Mouse (Mus musculus): ENCODE data around the gene 1700122O11Rik. TPM values are rescaled to one million over a fixed set of nuclear protein-coding genes. Genes with fewer than 3 reads are reported as not detected.

The 1700122O11Rik gene
- polyA plus RNA-seq, 1 experiment from 2014 or later: not detected

- Histone ChIP-seq H3K9ac (replicated peaks; ENCODE audit: low read depth, low read length) (no peak overlapping the region), H3K27ac (ENCODE audit: low read depth, low read length) (no peak overlapping the region), H3K4me2 (ENCODE audit: low read depth, low read length) (no peak overlapping the region), H3K9me3 (ENCODE audit: control insufficient read depth, low read length) (no peaks in the 10 kb centered on the region), H3K27me3 (ENCODE audit: control insufficient read depth, insufficient read depth, low read length) (no peaks in the 10 kb centered on the region), H3K36me3 (ENCODE audit: control insufficient read depth, insufficient read depth, low read length) (no peaks in the 10 kb centered on the region), H3K4me3 (ENCODE audit: low read depth, low read length) (no peak overlapping the region), H3K4me1 (ENCODE audit: control insufficient read depth, insufficient read depth, low read length) (0 out of 2 replicates have a peak, but pooled peaks cover 4% of the 10 kb centered on the region)
- no peak for ATAC-seq (ENCODE audit: low read depth)
- 47% methylated on average over 12 of the region's 12 CpGs for WGBS
Measured at GRCm38 (mm10) chr17:48011105-48011504, 27.0 kb downstream of the 1700122O11Rik start.

- Histone ChIP-seq H3K27me3 (ENCODE audit: control insufficient read depth, insufficient read depth, low read length) (no peaks in the 10 kb centered on the region), H3K9ac (replicated peaks; ENCODE audit: low read depth, low read length) (no peak overlapping the region), H3K36me3 (ENCODE audit: control insufficient read depth, insufficient read depth, low read length) (no peaks in the 10 kb centered on the region), H3K4me3 (ENCODE audit: low read depth, low read length) (no peak overlapping the region), H3K4me1 (ENCODE audit: control insufficient read depth, insufficient read depth, low read length) (0 out of 2 replicates have a peak, but pooled peaks cover 4% of the 10 kb centered on the region), H3K9me3 (ENCODE audit: control insufficient read depth, low read length) (no peaks in the 10 kb centered on the region), H3K27ac (ENCODE audit: low read depth, low read length) (no peak overlapping the region), H3K4me2 (ENCODE audit: low read depth, low read length) (no peak overlapping the region)
- 0 out of 2 replicates have a peak, but pooled peaks have one; percentile 23 for ATAC-seq (ENCODE audit: low read depth)
- WGBS: 86% methylated on average over 11 of the region's 11 CpGs
Measured at GRCm38 (mm10) chr17:48010283-48010682, 27.8 kb downstream of the 1700122O11Rik start.

- Histone ChIP-seq H3K4me2 (ENCODE audit: low read depth, low read length) (no peak overlapping the region), H3K9ac (replicated peaks; ENCODE audit: low read depth, low read length) (no peak overlapping the region), H3K9me3 (ENCODE audit: control insufficient read depth, low read length) (no peaks in the 10 kb centered on the region), H3K36me3 (ENCODE audit: control insufficient read depth, insufficient read depth, low read length) (no peaks in the 10 kb centered on the region), H3K27me3 (ENCODE audit: control insufficient read depth, insufficient read depth, low read length) (no peaks in the 10 kb centered on the region), H3K4me1 (ENCODE audit: control insufficient read depth, insufficient read depth, low read length) (0 out of 2 replicates have a peak, but pooled peaks cover 4% of the 10 kb centered on the region), H3K4me3 (ENCODE audit: low read depth, low read length) (no peak overlapping the region), H3K27ac (ENCODE audit: low read depth, low read length) (no peak overlapping the region)
- 52% methylated on average over 4 of the region's 4 CpGs for WGBS
- ATAC-seq (ENCODE audit: low read depth): no peak
Measured at GRCm38 (mm10) chr17:48005816-48006215, 32.3 kb downstream of the 1700122O11Rik start.

- no peak overlapping the region for H3K4me3 ChIP-seq (ENCODE audit: low read depth, low read length)
- no peak overlapping the region for H3K4me2 ChIP-seq (ENCODE audit: low read depth, low read length)
- no peaks in the 10 kb centered on the region for H3K9me3 ChIP-seq (ENCODE audit: control insufficient read depth, low read length)
- no peaks in the 10 kb centered on the region for H3K27me3 ChIP-seq (ENCODE audit: control insufficient read depth, insufficient read depth, low read length)
- no peak overlapping the region for H3K9ac ChIP-seq (replicated peaks; ENCODE audit: low read depth, low read length)
- H3K27ac ChIP-seq (ENCODE audit: low read depth, low read length): no peak overlapping the region
- H3K4me1 ChIP-seq (ENCODE audit: control insufficient read depth, insufficient read depth, low read length): 0 out of 2 replicates have a peak, but pooled peaks cover 4% of the 10 kb centered on the region
- no peaks in the 10 kb centered on the region for H3K36me3 ChIP-seq (ENCODE audit: control insufficient read depth, insufficient read depth, low read length)
- WGBS: 37% methylated on average over 8 of the region's 8 CpGs
- no peak for ATAC-seq (ENCODE audit: low read depth)
Measured at GRCm38 (mm10) chr17:48005091-48005490, 33.0 kb downstream of the 1700122O11Rik start.

- no peaks in the 10 kb centered on the region for H3K36me3 ChIP-seq (ENCODE audit: control insufficient read depth, insufficient read depth, low read length)
- no peak for ATAC-seq (ENCODE audit: low read depth)
- 0 out of 2 replicates have a peak, but pooled peaks cover 4% of the 10 kb centered on the region for H3K4me1 ChIP-seq (ENCODE audit: control insufficient read depth, insufficient read depth, low read length)
- no peaks in the 10 kb centered on the region for H3K27me3 ChIP-seq (ENCODE audit: control insufficient read depth, insufficient read depth, low read length)
- H3K9ac ChIP-seq (replicated peaks; ENCODE audit: low read depth, low read length): no peak overlapping the region
- no peak overlapping the region for H3K4me3 ChIP-seq (ENCODE audit: low read depth, low read length)
- no peak overlapping the region for H3K27ac ChIP-seq (ENCODE audit: low read depth, low read length)
- no peak overlapping the region for H3K4me2 ChIP-seq (ENCODE audit: low read depth, low read length)
- no peaks in the 10 kb centered on the region for H3K9me3 ChIP-seq (ENCODE audit: control insufficient read depth, low read length)
- 58% methylated on average over 9 of the region's 9 CpGs for WGBS
Measured at GRCm38 (mm10) chr17:48004619-48005018, 33.5 kb downstream of the 1700122O11Rik start.

GRCm38 (mm10) chr17:48002486-48002885, 35.6 kb downstream of the 1700122O11Rik start:
- Histone ChIP-seq H3K27me3 (ENCODE audit: control insufficient read depth, insufficient read depth, low read length) (no peaks in the 10 kb centered on the region), H3K4me3 (ENCODE audit: low read depth, low read length) (peak overlapping the region; percentile 23; the same call in 1 of the 2 replicates), H3K4me2 (ENCODE audit: low read depth, low read length) (peak overlapping the region; percentile 50), H3K9me3 (ENCODE audit: control insufficient read depth, low read length) (no peaks in the 10 kb centered on the region), H3K36me3 (ENCODE audit: control insufficient read depth, insufficient read depth, low read length) (no peaks in the 10 kb centered on the region), H3K27ac (ENCODE audit: low read depth, low read length) (no peak overlapping the region), H3K4me1 (ENCODE audit: control insufficient read depth, insufficient read depth, low read length) (no peaks in the 10 kb centered on the region), H3K9ac (replicated peaks; ENCODE audit: low read depth, low read length) (peak overlapping the region; percentile 3; the same call in 1 of the 2 replicates)
- ATAC-seq (ENCODE audit: low read depth): peak; percentile 7; the same call in 1 of the 2 replicates
- WGBS: 57% methylated on average over 4 of the region's 4 CpGs

- no peak overlapping the region for H3K27ac ChIP-seq (ENCODE audit: low read depth, low read length)
- H3K36me3 ChIP-seq (ENCODE audit: control insufficient read depth, insufficient read depth, low read length): no peaks in the 10 kb centered on the region
- H3K9me3 ChIP-seq (ENCODE audit: control insufficient read depth, low read length): no peaks in the 10 kb centered on the region
- peak overlapping the region; percentile 3 for H3K9ac ChIP-seq (replicated peaks; ENCODE audit: low read depth, low read length)
- H3K27me3 ChIP-seq (ENCODE audit: control insufficient read depth, insufficient read depth, low read length): no peaks in the 10 kb centered on the region
- 7% methylated on average over 21 of the region's 21 CpGs for WGBS
- H3K4me2 ChIP-seq (ENCODE audit: low read depth, low read length): peak overlapping the region; percentile 50
- no peaks in the 10 kb centered on the region for H3K4me1 ChIP-seq (ENCODE audit: control insufficient read depth, insufficient read depth, low read length)
- H3K4me3 ChIP-seq (ENCODE audit: low read depth, low read length): peak overlapping the region; percentile 23
- ATAC-seq (ENCODE audit: low read depth): peak; percentile 92
Measured at GRCm38 (mm10) chr17:48001586-48002361, 36.3 kb downstream of the 1700122O11Rik start.

- H3K36me3 ChIP-seq (ENCODE audit: control insufficient read depth, insufficient read depth, low read length): no peaks in the 10 kb centered on the region
- no peak overlapping the region for H3K27ac ChIP-seq (ENCODE audit: low read depth, low read length)
- H3K27me3 ChIP-seq (ENCODE audit: control insufficient read depth, insufficient read depth, low read length): no peaks in the 10 kb centered on the region
- H3K9me3 ChIP-seq (ENCODE audit: control insufficient read depth, low read length): no peaks in the 10 kb centered on the region
- ATAC-seq (ENCODE audit: low read depth): no peak
- H3K4me2 ChIP-seq (ENCODE audit: low read depth, low read length): peak overlapping the region; percentile 50
- H3K4me1 ChIP-seq (ENCODE audit: control insufficient read depth, insufficient read depth, low read length): no peaks in the 10 kb centered on the region
- 43% methylated on average over 7 of the region's 7 CpGs for WGBS
- H3K9ac ChIP-seq (replicated peaks; ENCODE audit: low read depth, low read length): no peak overlapping the region
- peak overlapping the region; percentile 23; the same call in 1 of the 2 replicates for H3K4me3 ChIP-seq (ENCODE audit: low read depth, low read length)
Measured at GRCm38 (mm10) chr17:48001157-48001556, 36.9 kb downstream of the 1700122O11Rik start.

GRCm38 (mm10) chr17:47999812-48000211, 38.3 kb downstream of the 1700122O11Rik start:
- H3K9me3 ChIP-seq (ENCODE audit: control insufficient read depth, low read length): no peaks in the 10 kb centered on the region
- H3K4me3 ChIP-seq (ENCODE audit: low read depth, low read length): no peak overlapping the region
- no peaks in the 10 kb centered on the region for H3K4me1 ChIP-seq (ENCODE audit: control insufficient read depth, insufficient read depth, low read length)
- H3K36me3 ChIP-seq (ENCODE audit: control insufficient read depth, insufficient read depth, low read length): no peaks in the 10 kb centered on the region
- ATAC-seq (ENCODE audit: low read depth): no peak
- H3K27me3 ChIP-seq (ENCODE audit: control insufficient read depth, insufficient read depth, low read length): no peaks in the 10 kb centered on the region
- H3K27ac ChIP-seq (ENCODE audit: low read depth, low read length): no peak overlapping the region
- 47% methylated on average over 3 of the region's 3 CpGs for WGBS
- H3K4me2 ChIP-seq (ENCODE audit: low read depth, low read length): no peak overlapping the region
- H3K9ac ChIP-seq (replicated peaks; ENCODE audit: low read depth, low read length): no peak overlapping the region
